In genomic region chr15:98808651-98809134, GRCm38 (mm10) we compare ENCODE assay signal across 9 mouse cellular contexts. TPM values are rescaled to one million over a fixed set of nuclear protein-coding genes. Genes with fewer than 3 reads are reported as not detected.
DNase-seq lines count a peak whose midpoint lies in the region; ATAC-seq and TF ChIP-seq lines count a peak whose summit lies in the region.
"Had no signal": no experiment of that assay in that cellular context is flagged by ENCODE, and none has a peak within 500 bp of the region (broad histone marks: within the 10 kb centered on the region; RNA-seq: fewer than 3 reads in every experiment).

No protein-coding gene starts in this region.

- no peak for ATAC-seq in lung, embryonic 14.5 days (ENCODE audit: insufficient read depth)
- peak; percentile 64 for ATAC-seq in frontal cortex, adult (ENCODE audit: low TSS enrichment)

- no peak for DNase-seq in lung, embryonic 14.5 days
- no peak for DNase-seq in lung, postnatal 25 days (ENCODE audit: low spot score)
- peak; percentile 81 to 83 for DNase-seq in left cerebral cortex, adult 2 months (ENCODE audit: extremely low spot score in 1 of 2, low spot score in 2 of 2)
- DNase-seq in right cerebral cortex, postnatal 36 days (ENCODE audit: low spot score in 2 of 2) = peak; percentile 90 to 92
- no peak for DNase-seq in thymus, adult 18-20 months
- no peak for DNase-seq in adrenal gland, adult 2 months
- DNase-seq in embryo, embryonic 11 days = no peak

- peak overlapping the region; percentile 45 for H3K4me3 ChIP-seq in lung, embryonic 14.5 days (ENCODE audit: low read depth, low read length)
- H3K4me3 ChIP-seq in left cerebral cortex, adult 2 months = peak overlapping the region; percentile 63

- intact Hi-C loops in left cerebral cortex, adult 2 months (cut with DNase I) = no loop called here

- 0 out of 2 replicates have a peak overlapping the region, but pooled peaks have one; percentile 33 for H3K9ac ChIP-seq in lung, embryonic 14.5 days

- peaks cover 65% of the 10 kb centered on the region for H3K27me3 ChIP-seq in lung, embryonic 14.5 days (ENCODE audit: insufficient read depth, low read length)

- WGBS in lung, embryonic 14.5 days = 11% methylated on average over 6 of the region's 6 CpGs

- H3K4me1 ChIP-seq in lung, embryonic 14.5 days (ENCODE audit: insufficient read depth) = peaks cover 9% of the 10 kb centered on the region; the same call in 1 of the 2 replicates

- H3K27ac ChIP-seq in lung, embryonic 14.5 days (ENCODE audit: low read depth) = no peak overlapping the region
- peak overlapping the region; percentile 96 for H3K27ac ChIP-seq in left cerebral cortex, adult 2 months

- peak overlapping the region; percentile 76 for H3K4me2 ChIP-seq in lung, embryonic 14.5 days

- no peak for TF ChIP-seq CTCF in lung, embryonic 14.5 days (IDR thresholded peaks at IDR 0.05; ENCODE audit: low read depth)
- no peak for TF ChIP-seq CTCF in left cerebral cortex, adult 2 months (IDR thresholded peaks at IDR 0.05)

- peaks cover 26% of the 10 kb centered on the region for H3K36me3 ChIP-seq in lung, embryonic 14.5 days (ENCODE audit: insufficient read depth)

- H3K9me3 ChIP-seq in lung, embryonic 14.5 days (ENCODE audit: low read depth, low read length) = no peaks in the 10 kb centered on the region

RNA-seq across cellular contexts. Expression of gene Ddn, which starts 0.6 kb away (rescaled TPM):
- polyA plus RNA-seq in lung, embryonic 14.5 days (2014; fragmentation: Nextera tagmentation; extraction: Ambion mirVana) = 0.04 and 0.12 TPM in 2 replicates
- total RNA-seq in left cerebral cortex, adult 2 months (2021) = 100 to 1,000 TPM; 739 to 834 TPM
- total RNA-seq in adrenal gland, adult 2 months (2021) = under 1 TPM in 1 of 2 experiments, not detected in 1; 0.35 TPM
- 0.03 and 0.08 TPM in 2 replicates for polyA plus RNA-seq in adrenal gland, adult 2 months (2012; rRNA removed)

RNA-seq across cellular contexts. Expression of gene Wnt1, which starts 19.0 kb away (rescaled TPM):
- not detected in 2 replicates for polyA plus RNA-seq in lung, embryonic 14.5 days (2014; fragmentation: Nextera tagmentation; extraction: Ambion mirVana)
- under 1 TPM in 1 of 2 experiments, not detected in 1; 0.14 TPM for total RNA-seq in left cerebral cortex, adult 2 months (2021)
- not detected for total RNA-seq in adrenal gland, adult 2 months (2021)
- polyA plus RNA-seq in adrenal gland, adult 2 months (2012; rRNA removed) = 0.08 TPM in 1 of 2 replicates, not detected in the other
- total RNA-seq: hematopoietic stem cell, adult 5-6 weeks had no signal

RNA-seq across cellular contexts. Expression of gene Prkag1, which starts 22.6 kb away (rescaled TPM):
- polyA plus RNA-seq in lung, embryonic 14.5 days (2014; fragmentation: Nextera tagmentation; extraction: Ambion mirVana) = 93.4 and 93.7 TPM in 2 replicates
- total RNA-seq in left cerebral cortex, adult 2 months (2021) = 10 to 100 TPM; 46.1 to 52.3 TPM
- 10 to 100 TPM; 77.1 to 79.8 TPM for total RNA-seq in adrenal gland, adult 2 months (2021)
- 54.9 and 57.3 TPM in 2 replicates for polyA plus RNA-seq in adrenal gland, adult 2 months (2012; rRNA removed)

RNA-seq across cellular contexts. Expression of gene Wnt10b, which starts 30.7 kb away (rescaled TPM):
- polyA plus RNA-seq in lung, embryonic 14.5 days (2014; fragmentation: Nextera tagmentation; extraction: Ambion mirVana) = 0.11 TPM in 1 of 2 replicates, not detected in the other
- total RNA-seq in left cerebral cortex, adult 2 months (2021) = under 1 TPM; 0.51 to 0.66 TPM
- 1 to 10 TPM in 1 of 2 experiments, under 1 TPM in 1; 0.84 to 2.2 TPM for total RNA-seq in adrenal gland, adult 2 months (2021)
- 0.45 and 2.2 TPM in 2 replicates for polyA plus RNA-seq in adrenal gland, adult 2 months (2012; rRNA removed)

RNA-seq across cellular contexts. Expression of gene Arf3, which starts 45.7 kb away (rescaled TPM):
- 35.4 and 42.5 TPM in 2 replicates for polyA plus RNA-seq in lung, embryonic 14.5 days (2014; fragmentation: Nextera tagmentation; extraction: Ambion mirVana)
- total RNA-seq in left cerebral cortex, adult 2 months (2021) = 100 to 1,000 TPM; 749 to 756 TPM
- total RNA-seq in adrenal gland, adult 2 months (2021) = 100 to 1,000 TPM; 130 to 136 TPM
- polyA plus RNA-seq in adrenal gland, adult 2 months (2012; rRNA removed) = 82.4 and 106 TPM in 2 replicates

Comparison
In these comparisons a context has a peak if more than half of its experiments do, and no peak if none do; other contexts are left out.
1. DNase-seq: peak in left cerebral cortex, adult 2 months (2 of 2) and right cerebral cortex, postnatal 36 days (2 of 2); none in lung, embryonic 14.5 days (single experiment), lung, postnatal 25 days (single experiment), thymus, adult 18-20 months (0 of 2), adrenal gland, adult 2 months (single experiment) and embryo, embryonic 11 days (single experiment).
2. RNA of gene Ddn, which starts 0.6 kb away (total RNA-seq): 739 to 834 TPM in left cerebral cortex, adult 2 months; 0.35 TPM in adrenal gland, adult 2 months; every median in the first group is over 100 times any median in the second.